Mouse (Mus musculus) CD8-positive naive resting alpha-beta T cell, adult 57 days (primary cell): ENCODE results near the gene Olfr495. TPM values are rescaled to one million over a fixed set of nuclear protein-coding genes. Genes with fewer than 3 reads are reported as not detected.

Experiments used
- total RNA-seq: library from RNA; stranded (reverse); gene quantifications from one replicate; pipeline ENCODE4 v1.2.4, GENCODE M21; 2023

Olfr495 gene
- total RNA-seq: not detected

GRCm38 (mm10) chr7:108392867-108393266 lies at the start of gene Olfr495:
TSS of gene Olfr495 (plus strand) at chr7:108393167.

GRCm38 (mm10) chr7:108346879-108347278 lies 46.1 kb upstream of the Olfr495 start, which contains the start of gene Olfr493:
TSS of gene Olfr493 (minus strand) at chr7:108346979.

GRCm38 (mm10) chr7:108365035-108365434 lies 27.9 kb upstream of the Olfr495 start, which contains the start of gene Olfr494:
TSS of gene Olfr494 (plus strand) at chr7:108365335.

GRCm38 (mm10) chr7:108420121-108420520 lies 27.2 kb downstream of the Olfr495 start, which contains the start of gene Olfr497:
TSS of gene Olfr497 (plus strand) at chr7:108420421.

Other genes starting within 250 kb of the Olfr495 start
- gene Olfr485, start 233.3 kb upstream of the Olfr495 start, total RNA-seq: not detected
- not detected for gene Olfr486, start 220.4 kb upstream of the Olfr495 start, total RNA-seq
- not detected for gene Olfr487, start 178.5 kb upstream of the Olfr495 start, total RNA-seq
- not detected for gene Olfr488, start 134.8 kb upstream of the Olfr495 start, total RNA-seq
- gene Olfr490, start 104.2 kb upstream of the Olfr495 start, total RNA-seq: not detected
- gene Olfr491, start 79.7 kb upstream of the Olfr495 start, total RNA-seq: not detected
- not detected for gene Olfr492, start 69.5 kb upstream of the Olfr495 start, total RNA-seq
- gene Olfr493, start 46.2 kb upstream of the Olfr495 start, total RNA-seq: not detected
- not detected for gene Olfr494, start 27.8 kb upstream of the Olfr495 start, total RNA-seq
- not detected for gene Olfr497, start 27.3 kb downstream of the Olfr495 start, total RNA-seq
- not detected for gene Olfr498, start 72.2 kb downstream of the Olfr495 start, total RNA-seq
- gene Olfr502, start 131.9 kb downstream of the Olfr495 start, total RNA-seq: not detected
- gene Olfr503, start 151.4 kb downstream of the Olfr495 start, total RNA-seq: not detected
- gene Olfr504, start 172.6 kb downstream of the Olfr495 start, total RNA-seq: not detected
- gene Olfr506, start 217.6 kb downstream of the Olfr495 start, total RNA-seq: not detected
- not detected for gene Olfr507, start 228.6 kb downstream of the Olfr495 start, total RNA-seq
- gene Olfr508, start 236.8 kb downstream of the Olfr495 start, total RNA-seq: not detected